20 mouse cellular contexts compared by ENCODE assay signal in genomic region chr15:8433239-8433947, GRCm38 (mm10). TPM values are rescaled to one million over a fixed set of nuclear protein-coding genes. Genes with fewer than 3 reads are reported as not detected.
A peak's percentile ranks its signal among the peaks of the same experiment; 100 is the strongest.
DNase-seq lines count a peak whose midpoint lies in the region; ATAC-seq and TF ChIP-seq lines count a peak whose summit lies in the region.
"Had no signal": no experiment of that assay in that cellular context is flagged by ENCODE, and none has a peak within 500 bp of the region (broad histone marks: within the 10 kb centered on the region; RNA-seq: fewer than 3 reads in every experiment).

No protein-coding gene starts in this region.

- no peak overlapping the region for H3K27ac ChIP-seq in intestine, postnatal 0 days (ENCODE audit: low read depth, low read length)
- H3K27ac ChIP-seq in intestine, embryonic 16.5 days (ENCODE audit: low read length): no peak overlapping the region
- peak overlapping the region; percentile 40 for H3K27ac ChIP-seq in bone marrow macrophage, adult 2 months (ENCODE audit: insufficient read depth, low read depth, low read length)
- H3K27ac ChIP-seq: forebrain, embryonic 13.5 days; heart, embryonic 13.5 days; hindbrain, postnatal 0 days; midbrain, embryonic 10.5 days had no signal

- no peak overlapping the region for H3K9ac ChIP-seq in intestine, postnatal 0 days (ENCODE audit: low read depth, low read length)
- H3K9ac ChIP-seq in intestine, embryonic 16.5 days (ENCODE audit: low read depth, low read length): no peak overlapping the region
- H3K9ac ChIP-seq: forebrain, embryonic 13.5 days; heart, embryonic 13.5 days had no signal

- peak; percentile 22; the same call in 1 of the 2 replicates for TF ChIP-seq CTCF in intestine, postnatal 0 days (IDR thresholded peaks at IDR 0.05; ENCODE audit: low read depth)
- no peak for TF ChIP-seq CTCF in bone marrow macrophage, adult 2 months (IDR thresholded peaks at IDR 0.05; ENCODE audit: low read depth, low read length)

- no peak overlapping the region for H3K4me2 ChIP-seq in intestine, postnatal 0 days (replicated peaks; ENCODE audit: low read depth)
- H3K4me2 ChIP-seq in intestine, embryonic 16.5 days (ENCODE audit: low read depth, low read length): no peak overlapping the region
- H3K4me2 ChIP-seq: forebrain, embryonic 13.5 days; heart, embryonic 13.5 days had no signal

- no peaks in the 10 kb centered on the region for H3K27me3 ChIP-seq in intestine, postnatal 0 days (replicated peaks; ENCODE audit: control insufficient read depth, insufficient read depth, low read length)
- H3K27me3 ChIP-seq in intestine, embryonic 16.5 days (replicated peaks; ENCODE audit: control insufficient read depth, insufficient read depth, low read length): no peaks in the 10 kb centered on the region
- H3K27me3 ChIP-seq: forebrain, embryonic 13.5 days; heart, embryonic 13.5 days had no signal

- DNase-seq in cerebellum, adult 18-20 months: no peak
- DNase-seq in natural killer cell, adult 2 months (ENCODE audit: low spot score in 2 of 2): no peak
- no peak for DNase-seq in left cerebral cortex, postnatal 4 days
- DNase-seq: adrenal gland, postnatal 36 days; cerebellum, postnatal 10 days; heart, postnatal 4 days; kidney, adult 8-10 months; kidney, postnatal 4 days; lung, postnatal 10 days; thymus, adult 2 months had no signal

- H3K36me3 ChIP-seq in intestine, postnatal 0 days (ENCODE audit: control insufficient read depth, insufficient read depth): no peaks in the 10 kb centered on the region
- no peaks in the 10 kb centered on the region for H3K36me3 ChIP-seq in intestine, embryonic 16.5 days (ENCODE audit: control insufficient read depth, insufficient read depth, low read length)
- H3K36me3 ChIP-seq: heart, embryonic 13.5 days; midbrain, embryonic 10.5 days had no signal

- H3K4me1 ChIP-seq in intestine, postnatal 0 days (replicated peaks; ENCODE audit: control insufficient read depth, insufficient read depth, low read length): no peaks in the 10 kb centered on the region
- 0 out of 2 replicates have a peak, but pooled peaks cover 6% of the 10 kb centered on the region for H3K4me1 ChIP-seq in intestine, embryonic 16.5 days (ENCODE audit: control insufficient read depth, insufficient read depth, low read length)
- peaks cover 9% of the 10 kb centered on the region for H3K4me1 ChIP-seq in bone marrow macrophage, adult 2 months (ENCODE audit: control insufficient read depth, insufficient read depth, low read length)
- H3K4me1 ChIP-seq: forebrain, embryonic 13.5 days had no signal

- intact Hi-C loops in left cerebral cortex, postnatal 4 days (cut with DNase I): no loop called here

- no peak for ATAC-seq in intestine, postnatal 0 days
- ATAC-seq in intestine, embryonic 16.5 days: no peak
- ATAC-seq in CD4-positive, CD25-positive, alpha-beta regulatory T cell, adult 4 months: peak; percentile 58
- peak; percentile 81 for ATAC-seq in megakaryocyte-erythroid progenitor cell, adult 5-6 weeks (replicated peaks; ENCODE audit: low FRiP score, low TSS enrichment, poor library complexity, severe bottlenecking)
- ATAC-seq: activated CD4-positive, CD25-positive, alpha-beta regulatory T cell, adult 4 months; forebrain, embryonic 13.5 days; hindbrain, postnatal 0 days had no signal

- no peaks in the 10 kb centered on the region for H3K9me3 ChIP-seq in intestine, postnatal 0 days (ENCODE audit: control insufficient read depth)
- no peaks in the 10 kb centered on the region for H3K9me3 ChIP-seq in intestine, embryonic 16.5 days (ENCODE audit: control insufficient read depth, low read length)
- H3K9me3 ChIP-seq: forebrain, embryonic 13.5 days; heart, embryonic 13.5 days; midbrain, embryonic 10.5 days had no signal

- no peak for TF ChIP-seq POLR2A in bone marrow macrophage, adult 2 months (IDR thresholded peaks at IDR 0.05; ENCODE audit: borderline replicate concordance, low read depth, low read length)

- H3K4me3 ChIP-seq in intestine, postnatal 0 days (ENCODE audit: low read depth, low read length): no peak overlapping the region
- H3K4me3 ChIP-seq in intestine, embryonic 16.5 days (ENCODE audit: low read length): no peak overlapping the region
- H3K4me3 ChIP-seq in bone marrow macrophage, adult 2 months (ENCODE audit: insufficient read depth, low read length): no peak overlapping the region; the same call in 1 of the 2 replicates
- H3K4me3 ChIP-seq: forebrain, embryonic 13.5 days; heart, embryonic 13.5 days; midbrain, embryonic 10.5 days had no signal

- WGBS in intestine, postnatal 0 days: 78% methylated on average over 2 of the region's 2 CpGs
- WGBS in intestine, embryonic 16.5 days: 86% methylated on average over 2 of the region's 2 CpGs

RNA-seq across cellular contexts. Expression of gene Nipbl, which starts 10.9 kb away (rescaled TPM):
- 9.3 and 11.6 TPM in 2 replicates for polyA plus RNA-seq in intestine, postnatal 0 days (2015; fragmentation: Nextera tagmentation; extraction: Ambion mirVana)
- 11.2 and 12.5 TPM in 2 replicates for polyA plus RNA-seq in intestine, embryonic 16.5 days (2015; fragmentation: Nextera tagmentation; extraction: Ambion mirVana)
- polyA plus RNA-seq in CD4-positive, CD25-positive, alpha-beta regulatory T cell, adult 4 months (2017; shearing (Covaris generic)): 10 to 100 TPM; 49.6 to 51.7 TPM
- polyA plus RNA-seq in bone marrow macrophage, adult 2 months (2012; ENCODE audit: insufficient read depth, insufficient read length, missing spikeins): 38.6 and 43.3 TPM in 2 replicates
- 52.5 and 57.2 TPM in 2 replicates for total RNA-seq in megakaryocyte-erythroid progenitor cell, adult 5-6 weeks (2014; fragmentation: Nextera tagmentation)
- 48.6 and 61.0 TPM in 2 replicates for total RNA-seq in megakaryocyte-erythroid progenitor cell, adult 5-6 weeks (2017)
- 10 to 100 TPM; 42.5 to 44.9 TPM for total RNA-seq in left cerebral cortex, postnatal 4 days (2021)

Comparison
In these comparisons a context has a peak if more than half of its experiments do, and no peak if none do; other contexts are left out.
1. ATAC-seq: peak in CD4-positive, CD25-positive, alpha-beta regulatory T cell, adult 4 months (single experiment) and megakaryocyte-erythroid progenitor cell, adult 5-6 weeks (single experiment); none in intestine, postnatal 0 days (single experiment) and intestine, embryonic 16.5 days (single experiment).